Mouse (Mus musculus): ENCODE measurements around the gene Pitpnm2. TPM values are rescaled to one million over a fixed set of nuclear protein-coding genes. Genes with fewer than 3 reads are reported as not detected.

The Pitpnm2 gene
- polyA plus RNA-seq, 1 experiment from 2014 or later = 6.6 TPM

- Histone ChIP-seq H3K27ac (ENCODE audit: low read length) (no peak overlapping the region), H3K27me3 (ENCODE audit: control insufficient read depth, insufficient read depth, low read length) (no peaks in the 10 kb centered on the region), H3K4me3 (ENCODE audit: low read depth, low read length) (no peak overlapping the region), H3K9ac (replicated peaks; ENCODE audit: low read depth, low read length) (no peak overlapping the region), H3K4me1 (ENCODE audit: control insufficient read depth, insufficient read depth, low read length) (peaks cover 7% of the 10 kb centered on the region; the same call in 1 of the 2 replicates), H3K9me3 (ENCODE audit: control insufficient read depth, low read depth, low read length) (no peaks in the 10 kb centered on the region), H3K4me2 (replicated peaks; ENCODE audit: low read depth, low read length) (no peak overlapping the region), H3K36me3 (ENCODE audit: control insufficient read depth, insufficient read depth, low read length) (no peaks in the 10 kb centered on the region)
- ATAC-seq (ENCODE audit: insufficient number of reproducible peaks, insufficient read depth, low FRiP score, low read depth) = 0 out of 2 replicates have a peak, but pooled peaks have one; percentile 33
- WGBS = 44% methylated on average over 18 of the region's 18 CpGs
These were observed 17.0 kb downstream of the Pitpnm2 start for GRCm38 (mm10) chr5:124232360-124233143.

GRCm38 (mm10) chr5:124230461-124230860 is 19.1 kb downstream of the Pitpnm2 start:
- Histone ChIP-seq H3K36me3 (ENCODE audit: control insufficient read depth, insufficient read depth, low read length) (no peaks in the 10 kb centered on the region), H3K27me3 (ENCODE audit: control insufficient read depth, insufficient read depth, low read length) (no peaks in the 10 kb centered on the region), H3K4me3 (ENCODE audit: low read depth, low read length) (no peak overlapping the region), H3K4me2 (replicated peaks; ENCODE audit: low read depth, low read length) (no peak overlapping the region), H3K9me3 (ENCODE audit: control insufficient read depth, low read depth, low read length) (no peaks in the 10 kb centered on the region), H3K4me1 (ENCODE audit: control insufficient read depth, insufficient read depth, low read length) (peaks cover 7% of the 10 kb centered on the region; the same call in 1 of the 2 replicates), H3K9ac (replicated peaks; ENCODE audit: low read depth, low read length) (no peak overlapping the region), H3K27ac (ENCODE audit: low read length) (no peak overlapping the region)
- no peak for ATAC-seq (ENCODE audit: insufficient number of reproducible peaks, insufficient read depth, low FRiP score, low read depth)
- WGBS = 75% methylated on average over 9 of the region's 9 CpGs

DNA sequence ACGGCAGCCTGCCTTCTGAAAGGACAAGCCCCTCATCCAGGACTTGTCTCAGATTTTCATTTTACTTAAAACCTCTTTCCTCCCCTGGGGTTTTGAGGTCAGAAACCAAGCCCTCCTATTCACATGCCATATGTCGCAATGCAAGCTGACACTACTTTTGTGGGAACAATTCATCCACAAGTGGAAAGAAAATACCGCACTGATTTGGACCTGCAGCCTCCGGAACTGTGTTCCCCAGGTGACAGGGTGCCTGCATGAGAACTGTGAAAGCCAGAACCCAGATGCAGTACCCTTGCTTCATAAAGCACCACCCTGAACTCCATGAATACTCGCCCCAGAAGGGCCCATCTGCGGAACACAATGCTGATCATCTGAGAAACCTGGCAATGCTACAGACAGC is 22.4 kb downstream of the Pitpnm2 start:
- no peaks in the 10 kb centered on the region for H3K4me1 ChIP-seq (ENCODE audit: control insufficient read depth, insufficient read depth, low read length)
- no peak overlapping the region for H3K4me2 ChIP-seq (replicated peaks; ENCODE audit: low read depth, low read length)
- no peaks in the 10 kb centered on the region for H3K27me3 ChIP-seq (ENCODE audit: control insufficient read depth, insufficient read depth, low read length)
- H3K4me3 ChIP-seq (ENCODE audit: low read depth, low read length) = no peak overlapping the region
- ATAC-seq (ENCODE audit: insufficient number of reproducible peaks, insufficient read depth, low FRiP score, low read depth) = no peak
- H3K36me3 ChIP-seq (ENCODE audit: control insufficient read depth, insufficient read depth, low read length) = no peaks in the 10 kb centered on the region
- WGBS = 76% methylated on average over 6 of the region's 6 CpGs
- H3K9me3 ChIP-seq (ENCODE audit: control insufficient read depth, low read depth, low read length) = no peaks in the 10 kb centered on the region
- no peak overlapping the region; the same call in 1 of the 2 replicates for H3K9ac ChIP-seq (replicated peaks; ENCODE audit: low read depth, low read length)
- no peak overlapping the region for H3K27ac ChIP-seq (ENCODE audit: low read length)

DNA sequence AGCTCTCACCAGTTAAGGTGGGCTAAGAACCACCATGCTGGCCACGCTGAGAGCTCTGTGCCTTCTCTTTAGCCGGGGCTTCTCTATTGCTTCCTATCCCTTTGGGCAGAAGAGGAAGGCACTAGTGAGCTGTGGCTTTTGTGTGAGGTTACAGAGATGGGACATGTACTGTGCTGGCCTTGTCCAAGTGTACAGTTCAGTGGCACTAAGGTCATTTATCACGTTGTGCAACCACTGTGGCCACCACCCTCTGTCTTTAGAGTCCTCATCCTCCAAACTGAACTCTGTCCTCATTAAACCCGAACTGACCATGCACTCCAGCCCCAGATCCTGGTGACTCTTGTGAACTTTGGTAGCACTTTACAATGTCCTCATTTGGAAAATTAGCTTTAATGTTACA is 23.1 kb downstream of the Pitpnm2 start:
- Histone ChIP-seq H3K4me1 (ENCODE audit: control insufficient read depth, insufficient read depth, low read length) (0 out of 2 replicates have a peak, but pooled peaks cover 3% of the 10 kb centered on the region), H3K27ac (ENCODE audit: low read length) (no peak overlapping the region), H3K9me3 (ENCODE audit: control insufficient read depth, low read depth, low read length) (no peaks in the 10 kb centered on the region), H3K4me2 (replicated peaks; ENCODE audit: low read depth, low read length) (no peak overlapping the region), H3K36me3 (ENCODE audit: control insufficient read depth, insufficient read depth, low read length) (no peaks in the 10 kb centered on the region), H3K9ac (replicated peaks; ENCODE audit: low read depth, low read length) (no peak overlapping the region), H3K4me3 (ENCODE audit: low read depth, low read length) (no peak overlapping the region), H3K27me3 (ENCODE audit: control insufficient read depth, insufficient read depth, low read length) (no peaks in the 10 kb centered on the region)
- ATAC-seq (ENCODE audit: insufficient number of reproducible peaks, insufficient read depth, low FRiP score, low read depth) = no peak
- WGBS = 81% methylated on average over 4 of the region's 4 CpGs

DNA sequence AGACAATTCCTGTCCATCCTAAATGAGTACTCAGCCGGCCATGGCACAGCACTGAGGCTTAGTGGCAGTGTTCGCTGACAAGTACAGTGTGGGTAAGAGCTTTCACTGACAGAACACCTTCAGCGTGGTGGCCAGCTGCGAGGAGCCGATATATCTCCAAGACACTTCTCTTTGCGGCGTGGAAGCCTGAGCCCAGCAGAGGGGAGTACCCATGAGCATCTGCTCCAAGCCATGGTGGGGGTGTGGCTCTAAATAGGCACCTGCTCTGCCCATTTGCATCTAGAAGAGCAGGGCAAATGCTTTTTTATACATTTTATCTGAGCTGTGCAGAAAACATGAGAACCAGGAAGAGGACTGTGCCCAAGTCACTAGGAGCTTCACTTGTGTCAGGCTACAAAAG is 23.7 kb downstream of the Pitpnm2 start:
- WGBS = 91% methylated on average over 7 of the region's 7 CpGs
- Histone ChIP-seq H3K27ac (ENCODE audit: low read length) (no peak overlapping the region), H3K4me3 (ENCODE audit: low read depth, low read length) (no peak overlapping the region), H3K27me3 (ENCODE audit: control insufficient read depth, insufficient read depth, low read length) (no peaks in the 10 kb centered on the region), H3K4me1 (ENCODE audit: control insufficient read depth, insufficient read depth, low read length) (peaks cover 6% of the 10 kb centered on the region; the same call in 1 of the 2 replicates), H3K4me2 (replicated peaks; ENCODE audit: low read depth, low read length) (no peak overlapping the region), H3K9ac (replicated peaks; ENCODE audit: low read depth, low read length) (no peak overlapping the region), H3K36me3 (ENCODE audit: control insufficient read depth, insufficient read depth, low read length) (no peaks in the 10 kb centered on the region), H3K9me3 (ENCODE audit: control insufficient read depth, low read depth, low read length) (no peaks in the 10 kb centered on the region)
- no peak for ATAC-seq (ENCODE audit: insufficient number of reproducible peaks, insufficient read depth, low FRiP score, low read depth)

- Histone ChIP-seq H3K4me3 (ENCODE audit: low read depth, low read length) (no peak overlapping the region), H3K9me3 (ENCODE audit: control insufficient read depth, low read depth, low read length) (no peaks in the 10 kb centered on the region), H3K36me3 (ENCODE audit: control insufficient read depth, insufficient read depth, low read length) (no peaks in the 10 kb centered on the region), H3K4me2 (replicated peaks; ENCODE audit: low read depth, low read length) (no peak overlapping the region), H3K27me3 (ENCODE audit: control insufficient read depth, insufficient read depth, low read length) (no peaks in the 10 kb centered on the region), H3K27ac (ENCODE audit: low read length) (no peak overlapping the region), H3K4me1 (ENCODE audit: control insufficient read depth, insufficient read depth, low read length) (peaks cover 8% of the 10 kb centered on the region; the same call in 1 of the 2 replicates), H3K9ac (replicated peaks; ENCODE audit: low read depth, low read length) (no peak overlapping the region)
- no peak for ATAC-seq (ENCODE audit: insufficient number of reproducible peaks, insufficient read depth, low FRiP score, low read depth)
- 66% methylated on average over 16 of the region's 16 CpGs for WGBS
These were observed 25.1 kb downstream of the Pitpnm2 start for GRCm38 (mm10) chr5:124224321-124225092.

DNA sequence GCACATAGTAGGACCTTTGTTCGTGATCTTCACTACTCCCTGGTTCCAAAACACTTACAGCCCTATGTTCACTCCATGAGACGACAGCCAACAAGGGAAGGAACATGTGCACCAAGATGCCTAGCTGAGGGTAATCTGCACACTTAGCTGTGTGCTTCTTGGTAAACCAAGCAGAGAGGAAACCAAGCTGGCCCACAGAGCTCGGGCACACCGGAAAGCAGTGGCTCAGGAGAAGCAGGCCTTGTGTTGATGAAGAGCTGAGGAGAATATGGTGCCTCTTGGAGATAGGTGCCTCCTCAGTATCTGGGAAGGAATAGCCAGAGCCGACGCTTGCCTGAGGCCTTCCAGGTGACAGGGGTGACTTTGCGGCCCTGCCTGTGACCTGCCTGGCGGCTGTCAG is 26.0 kb downstream of the Pitpnm2 start:
- no peak overlapping the region for H3K4me2 ChIP-seq (replicated peaks; ENCODE audit: low read depth, low read length)
- no peak for ATAC-seq (ENCODE audit: insufficient number of reproducible peaks, insufficient read depth, low FRiP score, low read depth)
- H3K4me3 ChIP-seq (ENCODE audit: low read depth, low read length) = no peak overlapping the region
- no peak overlapping the region for H3K9ac ChIP-seq (replicated peaks; ENCODE audit: low read depth, low read length)
- H3K27me3 ChIP-seq (ENCODE audit: control insufficient read depth, insufficient read depth, low read length) = no peaks in the 10 kb centered on the region
- no peaks in the 10 kb centered on the region for H3K9me3 ChIP-seq (ENCODE audit: control insufficient read depth, low read depth, low read length)
- peaks cover 8% of the 10 kb centered on the region; the same call in 1 of the 2 replicates for H3K4me1 ChIP-seq (ENCODE audit: control insufficient read depth, insufficient read depth, low read length)
- H3K27ac ChIP-seq (ENCODE audit: low read length) = no peak overlapping the region
- no peaks in the 10 kb centered on the region for H3K36me3 ChIP-seq (ENCODE audit: control insufficient read depth, insufficient read depth, low read length)
- 70% methylated on average over 8 of the region's 8 CpGs for WGBS

- Histone ChIP-seq H3K9ac (replicated peaks; ENCODE audit: low read depth, low read length) (no peak overlapping the region), H3K4me3 (ENCODE audit: low read depth, low read length) (no peak overlapping the region), H3K27me3 (ENCODE audit: control insufficient read depth, insufficient read depth, low read length) (no peaks in the 10 kb centered on the region), H3K4me1 (ENCODE audit: control insufficient read depth, insufficient read depth, low read length) (peaks cover 8% of the 10 kb centered on the region; the same call in 1 of the 2 replicates), H3K4me2 (replicated peaks; ENCODE audit: low read depth, low read length) (no peak overlapping the region), H3K27ac (ENCODE audit: low read length) (no peak overlapping the region), H3K36me3 (ENCODE audit: control insufficient read depth, insufficient read depth, low read length) (no peaks in the 10 kb centered on the region), H3K9me3 (ENCODE audit: control insufficient read depth, low read depth, low read length) (no peaks in the 10 kb centered on the region)
- 78% methylated on average over 11 of the region's 11 CpGs for WGBS
- ATAC-seq (ENCODE audit: insufficient number of reproducible peaks, insufficient read depth, low FRiP score, low read depth) = no peak
These were observed 26.9 kb downstream of the Pitpnm2 start for GRCm38 (mm10) chr5:124222696-124223095.
